Mouse (Mus musculus): ENCODE data around the gene Myh7. TPM values are rescaled to one million over a fixed set of nuclear protein-coding genes. Genes with fewer than 3 reads are reported as not detected.
"Not testable (repeated sequence)": the region's sequence is repeated elsewhere in the genome, so short reads cannot be mapped to it uniquely, and the experiment has no call there.

The Myh7 gene
- polyA plus RNA-seq, 1 experiment from 2014 or later, result 3,662 TPM

- ATAC-seq (ENCODE audit: extremely low read depth, insufficient number of reproducible peaks, low FRiP score, low TSS enrichment), result no peak
- peaks cover 93% of the 10 kb centered on the region for H3K36me3 ChIP-seq
- peak overlapping the region; percentile 89 for H3K9ac ChIP-seq
- no peaks in the 10 kb centered on the region for H3K27me3 ChIP-seq (replicated peaks)
- H3K4me3 ChIP-seq, result peak overlapping the region; percentile 61
- H3K9me3 ChIP-seq, result no peaks in the 10 kb centered on the region
- peak overlapping the region; percentile 90 for H3K27ac ChIP-seq (replicated peaks)
- H3K4me1 ChIP-seq, result peaks cover 54% of the 10 kb centered on the region
- peak overlapping the region; percentile 70 for H3K4me2 ChIP-seq
- 51% methylated on average over 4 of the region's 4 CpGs for WGBS
Measured at GRCm38 (mm10) chr14:54958503-54958902, 35.9 kb downstream of the Myh7 start.

GRCm38 (mm10) chr14:54956533-54956932 is 37.9 kb downstream of the Myh7 start:
- Histone ChIP-seq H3K4me3 (peak overlapping the region; percentile 61), H3K9ac (peak overlapping the region; percentile 89), H3K36me3 (peaks cover 96% of the 10 kb centered on the region), H3K27me3 (replicated peaks) (0 out of 2 replicates have a peak, but pooled peaks cover 1% of the 10 kb centered on the region), H3K4me2 (peak overlapping the region; percentile 70), H3K4me1 (peaks cover 54% of the 10 kb centered on the region), H3K27ac (replicated peaks) (peak overlapping the region; percentile 56; the same call in 1 of the 2 replicates), H3K9me3 (no peaks in the 10 kb centered on the region)
- 62% methylated on average over 9 of the region's 9 CpGs for WGBS
- 0 out of 2 replicates have a peak, but pooled peaks have one; percentile 0 for ATAC-seq (ENCODE audit: extremely low read depth, insufficient number of reproducible peaks, low FRiP score, low TSS enrichment)

GRCm38 (mm10) chr14:54955481-54955880 is 38.9 kb downstream of the Myh7 start:
- no peak for ATAC-seq (ENCODE audit: extremely low read depth, insufficient number of reproducible peaks, low FRiP score, low TSS enrichment)
- peaks cover 96% of the 10 kb centered on the region for H3K36me3 ChIP-seq

DNA sequence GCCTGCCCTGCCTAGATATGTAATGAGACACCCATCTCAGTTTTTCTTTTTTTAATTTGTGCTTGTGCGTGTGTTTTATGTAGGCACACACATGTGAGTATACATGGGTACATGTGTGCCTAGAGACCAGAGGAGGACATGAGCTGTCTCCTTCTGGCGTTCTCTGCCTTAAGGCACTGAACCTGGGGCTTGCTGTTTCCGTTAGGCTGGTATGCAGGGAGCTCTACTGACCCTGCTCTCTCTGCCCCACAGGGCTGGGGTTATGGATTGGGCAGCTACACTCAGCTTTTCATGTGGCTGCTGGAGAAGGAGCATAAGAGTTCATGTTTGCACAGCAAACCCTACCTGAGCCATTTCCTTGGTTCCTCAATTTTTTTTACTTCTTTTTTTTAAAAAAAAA is 40.0 kb downstream of the Myh7 start:
- Histone ChIP-seq H3K27me3 (replicated peaks) (peaks cover 12% of the 10 kb centered on the region; the same call in 1 of the 2 replicates), H3K36me3 (peaks cover 96% of the 10 kb centered on the region), H3K4me3 (no peak overlapping the region), H3K9ac (peak overlapping the region; percentile 60; the same call in 1 of the 2 replicates), H3K4me2 (no peak overlapping the region), H3K27ac (replicated peaks) (no peak overlapping the region), H3K4me1 (peaks cover 42% of the 10 kb centered on the region), H3K9me3 (no peaks in the 10 kb centered on the region)
- ATAC-seq (ENCODE audit: extremely low read depth, insufficient number of reproducible peaks, low FRiP score, low TSS enrichment), result no peak
- 52% methylated on average over 3 of the region's 3 CpGs for WGBS

More at GRCm38 (mm10) chr14:54955481-54955880, 38.9 kb downstream of the Myh7 start:
- Histone ChIP-seq H3K4me1 (peaks cover 44% of the 10 kb centered on the region), H3K27me3 (replicated peaks) (peaks cover 6% of the 10 kb centered on the region; the same call in 1 of the 2 replicates), H3K4me3 (no peak overlapping the region), H3K9ac (peak overlapping the region; percentile 60), H3K4me2 (0 out of 2 replicates have a peak overlapping the region, but pooled peaks have one; percentile 5), H3K27ac (replicated peaks) (peak overlapping the region; percentile 39; the same call in 1 of the 2 replicates), H3K9me3 (no peaks in the 10 kb centered on the region)
- WGBS, result 64% methylated on average over 3 of the region's 3 CpGs

- H3K27ac ChIP-seq (replicated peaks), result peak overlapping the region; percentile 17; the same call in 1 of the 2 replicates
Measured at GRCm38 (mm10) chr14:54953664-54954206, 40.7 kb downstream of the Myh7 start.

GRCm38 (mm10) chr14:54951587-54951986 is 42.8 kb downstream of the Myh7 start:
- peaks cover 96% of the 10 kb centered on the region for H3K36me3 ChIP-seq
- peaks cover 44% of the 10 kb centered on the region for H3K4me1 ChIP-seq
- H3K9ac ChIP-seq, result peak overlapping the region; percentile 2; the same call in 1 of the 2 replicates
- H3K9me3 ChIP-seq, result no peaks in the 10 kb centered on the region
- ATAC-seq (ENCODE audit: extremely low read depth, insufficient number of reproducible peaks, low FRiP score, low TSS enrichment), result no peak
- 72% methylated on average over 6 of the region's 6 CpGs for WGBS
- H3K27ac ChIP-seq (replicated peaks), result peak overlapping the region; percentile 24; the same call in 1 of the 2 replicates
- peaks cover 14% of the 10 kb centered on the region; the same call in 1 of the 2 replicates for H3K27me3 ChIP-seq (replicated peaks)
- no peak overlapping the region for H3K4me2 ChIP-seq
- H3K4me3 ChIP-seq, result no peak overlapping the region

More at GRCm38 (mm10) chr14:54953664-54954206, 40.7 kb downstream of the Myh7 start:
- 80% methylated on average over 8 of the region's 8 CpGs for WGBS
- Histone ChIP-seq H3K27me3 (replicated peaks) (peaks cover 14% of the 10 kb centered on the region; the same call in 1 of the 2 replicates), H3K4me3 (no peak overlapping the region), H3K9me3 (no peaks in the 10 kb centered on the region), H3K4me2 (no peak overlapping the region), H3K4me1 (peaks cover 41% of the 10 kb centered on the region), H3K36me3 (peaks cover 96% of the 10 kb centered on the region), H3K9ac (peak overlapping the region; percentile 25; the same call in 1 of the 2 replicates)
- no peak for ATAC-seq (ENCODE audit: extremely low read depth, insufficient number of reproducible peaks, low FRiP score, low TSS enrichment)

- peaks cover 46% of the 10 kb centered on the region for H3K4me1 ChIP-seq
- H3K4me2 ChIP-seq, result no peak overlapping the region
- peaks cover 98% of the 10 kb centered on the region for H3K36me3 ChIP-seq
- H3K9ac ChIP-seq, result 0 out of 2 replicates have a peak overlapping the region, but pooled peaks have one; percentile 6
- ATAC-seq (ENCODE audit: extremely low read depth, insufficient number of reproducible peaks, low FRiP score, low TSS enrichment), result no peak
- H3K27ac ChIP-seq (replicated peaks), result 0 out of 2 replicates have a peak overlapping the region, but pooled peaks have one; percentile 15
- H3K9me3 ChIP-seq, result no peaks in the 10 kb centered on the region
- H3K27me3 ChIP-seq (replicated peaks), result peaks cover 14% of the 10 kb centered on the region; the same call in 1 of the 2 replicates
- WGBS, result 48% methylated on average over 12 of the region's 12 CpGs
- H3K4me3 ChIP-seq, result no peak overlapping the region
Measured at GRCm38 (mm10) chr14:54950493-54950892, 43.9 kb downstream of the Myh7 start.

- Histone ChIP-seq H3K4me2 (no peak overlapping the region), H3K9ac (0 out of 2 replicates have a peak overlapping the region, but pooled peaks have one; percentile 4), H3K4me1 (peaks cover 45% of the 10 kb centered on the region), H3K4me3 (no peak overlapping the region), H3K9me3 (no peaks in the 10 kb centered on the region), H3K36me3 (peaks cover 98% of the 10 kb centered on the region), H3K27me3 (replicated peaks) (peaks cover 14% of the 10 kb centered on the region; the same call in 1 of the 2 replicates), H3K27ac (replicated peaks) (peak overlapping the region; percentile 43; the same call in 1 of the 2 replicates)
- 58% methylated on average over 9 of the region's 9 CpGs for WGBS
- ATAC-seq (ENCODE audit: extremely low read depth, insufficient number of reproducible peaks, low FRiP score, low TSS enrichment), result no peak
Measured at GRCm38 (mm10) chr14:54948781-54949180, 45.6 kb downstream of the Myh7 start.

DNA sequence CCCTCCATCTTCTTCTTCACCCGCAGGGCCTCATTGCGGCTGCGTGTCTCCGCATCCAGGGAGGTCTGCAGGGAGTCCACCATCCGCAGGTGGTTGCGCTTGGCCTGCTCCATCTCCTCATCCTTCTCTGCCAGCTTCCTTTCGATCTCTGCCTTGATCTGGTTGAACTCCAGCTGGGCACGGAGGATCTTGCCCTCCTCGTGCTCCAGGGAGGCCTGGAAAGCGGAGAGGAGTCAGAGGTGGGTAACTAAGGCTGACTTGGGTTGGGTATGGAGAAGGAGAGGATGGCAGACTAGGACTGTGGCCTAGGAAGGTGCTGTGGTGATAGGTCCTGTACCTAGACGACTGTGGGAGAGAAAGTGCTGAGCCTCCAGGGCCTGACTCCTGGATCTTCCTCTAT is 47.4 kb downstream of the Myh7 start:
- not testable (repeated sequence) for ATAC-seq (ENCODE audit: extremely low read depth, insufficient number of reproducible peaks, low FRiP score, low TSS enrichment); H3K4me2 ChIP-seq; H3K9me3 ChIP-seq; H3K4me3 ChIP-seq
- 66% methylated on average over 11 of the region's 11 CpGs for WGBS
- Histone ChIP-seq H3K27me3 (replicated peaks) (peaks cover 14% of the 10 kb centered on the region; the same call in 1 of the 2 replicates), H3K36me3 (peaks cover 98% of the 10 kb centered on the region), H3K4me1 (peaks cover 36% of the 10 kb centered on the region), H3K9ac (peak overlapping the region; percentile 28; the same call in 1 of the 2 replicates), H3K27ac (replicated peaks) (peak overlapping the region; percentile 43; the same call in 1 of the 2 replicates)

GRCm38 (mm10) chr14:54945975-54946704 is 48.3 kb downstream of the Myh7 start:
- ATAC-seq (ENCODE audit: extremely low read depth, insufficient number of reproducible peaks, low FRiP score, low TSS enrichment), result no peak
- no peak overlapping the region for H3K4me3 ChIP-seq
- peaks cover 98% of the 10 kb centered on the region for H3K36me3 ChIP-seq
- H3K4me1 ChIP-seq, result peaks cover 36% of the 10 kb centered on the region
- H3K4me2 ChIP-seq, result no peak overlapping the region
- H3K27me3 ChIP-seq (replicated peaks), result peaks cover 9% of the 10 kb centered on the region; the same call in 1 of the 2 replicates
- H3K27ac ChIP-seq (replicated peaks), result peak overlapping the region; percentile 43
- H3K9ac ChIP-seq, result peak overlapping the region; percentile 28; the same call in 1 of the 2 replicates
- 46% methylated on average over 19 of the region's 19 CpGs for WGBS
- H3K9me3 ChIP-seq, result no peaks in the 10 kb centered on the region

DNA sequence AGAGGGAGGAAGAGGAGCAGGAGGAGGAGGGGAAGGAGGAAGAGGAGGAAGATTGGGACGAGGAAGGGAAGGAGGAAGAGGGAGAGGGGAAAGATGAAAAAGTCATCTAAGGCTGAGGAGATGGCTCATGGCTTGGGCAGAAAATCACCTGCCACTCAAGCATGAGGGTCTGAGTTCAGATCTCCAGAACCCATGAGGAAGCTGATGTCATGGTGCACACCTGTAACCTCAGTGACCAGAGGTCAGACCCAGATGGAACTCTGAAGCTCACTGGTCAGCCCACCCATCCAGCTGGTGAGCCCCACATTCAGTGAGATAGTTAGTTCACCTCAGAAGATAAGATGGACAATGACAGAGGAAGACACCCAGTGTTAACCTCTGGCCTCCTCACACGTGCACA is 49.5 kb downstream of the Myh7 start:
- H3K36me3 ChIP-seq, result peaks cover 99% of the 10 kb centered on the region
- H3K9me3 ChIP-seq, result no peaks in the 10 kb centered on the region
- WGBS, result 55% methylated on average over 2 of the region's 2 CpGs
- H3K27me3 ChIP-seq (replicated peaks), result peaks cover 10% of the 10 kb centered on the region; the same call in 1 of the 2 replicates
- no peak overlapping the region for H3K9ac ChIP-seq
- H3K4me1 ChIP-seq, result peaks cover 34% of the 10 kb centered on the region
- no peak overlapping the region for H3K4me3 ChIP-seq
- ATAC-seq (ENCODE audit: extremely low read depth, insufficient number of reproducible peaks, low FRiP score, low TSS enrichment), result no peak
- no peak overlapping the region; the same call in 1 of the 2 replicates for H3K27ac ChIP-seq (replicated peaks)
- H3K4me2 ChIP-seq, result no peak overlapping the region
